Mouse (Mus musculus) testis, postnatal 10 days (tissue): Measurements from ENCODE around the gene Lgals2.

ENCODE experiments used
- DNase-seq: peaks from one replicate; pipeline ENCODE4 v3.0.0; 2021; ENCODE audit warnings: low spot score

Lgals2 gene

GRCm38 (mm10) chr15:78843581-78844469 lies 11.5 kb downstream of the Lgals2 start:
- peak; percentile 65 for DNase-seq

GRCm38 (mm10) chr15:78842371-78843163 lies 12.8 kb downstream of the Lgals2 start, which contains the start of gene Cdc42ep1:
Gene Cdc42ep1, plus strand, starts transcription at chr15:78842624.
- DNase-seq = peak; percentile 72

- DNase-seq = no peak
Measured at GRCm38 (mm10) chr15:78841161-78841790, 14.1 kb downstream of the Lgals2 start.

GRCm38 (mm10) chr15:78840751-78841150 lies 14.6 kb downstream of the Lgals2 start:
- DNase-seq = no peak

GRCm38 (mm10) chr15:78840241-78840640 lies 15.1 kb downstream of the Lgals2 start:
- DNase-seq = no peak

GRCm38 (mm10) chr15:78839744-78840143 lies 15.6 kb downstream of the Lgals2 start:
- DNase-seq = no peak

GRCm38 (mm10) chr15:78836086-78836621 lies 19.2 kb downstream of the Lgals2 start:
- DNase-seq = peak; percentile 63

GRCm38 (mm10) chr15:78835200-78836085 lies 19.9 kb downstream of the Lgals2 start:
- DNase-seq = peak; percentile 66

- no peak for DNase-seq
Measured at GRCm38 (mm10) chr15:78834233-78835005, 20.9 kb downstream of the Lgals2 start.

- DNase-seq = peak; percentile 71
Measured at GRCm38 (mm10) chr15:78833582-78833981, 21.7 kb downstream of the Lgals2 start.

GRCm38 (mm10) chr15:78832701-78833123 lies 22.6 kb downstream of the Lgals2 start:
- DNase-seq = peak; percentile 82

- DNase-seq = no peak
Measured at GRCm38 (mm10) chr15:78831720-78832657, 23.3 kb downstream of the Lgals2 start.

GRCm38 (mm10) chr15:78830742-78831719 lies 24.3 kb downstream of the Lgals2 start:
- DNase-seq = no peak

- no peak for DNase-seq
Measured at GRCm38 (mm10) chr15:78829636-78830035, 25.7 kb downstream of the Lgals2 start.

GRCm38 (mm10) chr15:78828315-78828714 lies 27.0 kb downstream of the Lgals2 start:
- DNase-seq = no peak

GRCm38 (mm10) chr15:78826213-78827204 lies 28.8 kb downstream of the Lgals2 start:
- peak; percentile 84 for DNase-seq

GRCm38 (mm10) chr15:78816074-78816391 lies 39.3 kb downstream of the Lgals2 start:
- no peak for DNase-seq
